8 mouse cellular contexts compared by ENCODE assay signal in genomic region chr2:173219256-173219954, GRCm38 (mm10). TPM values are rescaled to one million over a fixed set of nuclear protein-coding genes. Genes with fewer than 3 reads are reported as not detected.
DNase-seq lines count a peak whose midpoint lies in the region; ATAC-seq and TF ChIP-seq lines count a peak whose summit lies in the region.

No protein-coding gene starts in this region.

- no peak overlapping the region for H3K4me3 ChIP-seq in left cerebral cortex, adult 2 months
- H3K4me3 ChIP-seq in forebrain, embryonic 12.5 days (replicated peaks) = no peak overlapping the region
- H3K4me3 ChIP-seq in intestine, embryonic 14.5 days (ENCODE audit: low read depth, low read length) = no peak overlapping the region

- H3K4me1 ChIP-seq in forebrain, embryonic 12.5 days = no peaks in the 10 kb centered on the region
- H3K4me1 ChIP-seq in intestine, embryonic 14.5 days (replicated peaks; ENCODE audit: control insufficient read depth, insufficient read depth, low read length) = peaks cover 7% of the 10 kb centered on the region; the same call in 1 of the 2 replicates

- no peaks in the 10 kb centered on the region for H3K36me3 ChIP-seq in forebrain, embryonic 12.5 days (replicated peaks)
- 0 out of 2 replicates have a peak, but pooled peaks cover 2% of the 10 kb centered on the region for H3K36me3 ChIP-seq in intestine, embryonic 14.5 days (ENCODE audit: control insufficient read depth, insufficient read depth, low read length)

- peak; percentile 75 for TF ChIP-seq CTCF in left cerebral cortex, adult 2 months (IDR thresholded peaks at IDR 0.05)

- H3K9ac ChIP-seq in forebrain, embryonic 12.5 days = no peak overlapping the region
- H3K9ac ChIP-seq in intestine, embryonic 14.5 days (ENCODE audit: low read length) = no peak overlapping the region

- 0 out of 2 replicates have a peak, but pooled peaks have one; percentile 49 for ATAC-seq in forebrain, embryonic 12.5 days (ENCODE audit: low FRiP score)
- ATAC-seq in intestine, embryonic 14.5 days (replicated peaks; ENCODE audit: low FRiP score, low TSS enrichment, low read depth) = peak; percentile 63; the same call in 1 of the 2 replicates

- no peaks in the 10 kb centered on the region for H3K9me3 ChIP-seq in forebrain, embryonic 12.5 days
- 0 out of 2 replicates have a peak, but pooled peaks cover 2% of the 10 kb centered on the region for H3K9me3 ChIP-seq in intestine, embryonic 14.5 days (ENCODE audit: control insufficient read depth, low read length)

- WGBS in forebrain, embryonic 12.5 days = 49% methylated on average over 10 of the region's 10 CpGs
- 45% methylated on average over 10 of the region's 10 CpGs for WGBS in intestine, embryonic 14.5 days

- no peaks in the 10 kb centered on the region for H3K27me3 ChIP-seq in forebrain, embryonic 12.5 days
- H3K27me3 ChIP-seq in intestine, embryonic 14.5 days (replicated peaks; ENCODE audit: control insufficient read depth, insufficient read depth, low read length) = no peaks in the 10 kb centered on the region

- no peak overlapping the region for H3K4me2 ChIP-seq in forebrain, embryonic 12.5 days
- H3K4me2 ChIP-seq in intestine, embryonic 14.5 days (ENCODE audit: low read length) = no peak overlapping the region

- H3K27ac ChIP-seq in left cerebral cortex, adult 2 months = no peak overlapping the region
- no peak overlapping the region for H3K27ac ChIP-seq in forebrain, embryonic 12.5 days
- no peak overlapping the region for H3K27ac ChIP-seq in intestine, embryonic 14.5 days (ENCODE audit: low read depth)

- peak in 1 of 2 experiments; percentile 31 for DNase-seq in left cerebral cortex, adult 2 months (ENCODE audit: extremely low spot score in 1 of 2, low spot score in 2 of 2)
- DNase-seq in left cerebral cortex, adult 18-20 months (ENCODE audit: low spot score in 2 of 2) = no peak
- peak; percentile 61 for DNase-seq in ZHBTc4 (ENCODE audit: low read depth, low spot score)
- peak; percentile 77 for DNase-seq in intestine, embryonic 14.5 days (ENCODE audit: low spot score)
- peak; percentile 54 for DNase-seq in lung, postnatal 14 days
- peak; percentile 68 for DNase-seq in testis, postnatal 10 days (ENCODE audit: low spot score)
- no peak for DNase-seq in left cerebral cortex, postnatal 25 days (ENCODE audit: low spot score in 2 of 2)

- intact Hi-C loops in left cerebral cortex, adult 2 months (cut with DNase I) = loop anchor here (2.0 kb wide), 1 partner anchor 327 kb away; no protein-coding TSS in a partner anchor
- intact Hi-C loops in left cerebral cortex, postnatal 25 days (cut with DNase I) = loop anchor here (2.0 kb wide), 1 partner anchor 327 kb away; no protein-coding TSS in a partner anchor

RNA-seq across cellular contexts. Expression of gene Zbp1, which starts 0.7 kb away (rescaled TPM):
- under 1 TPM in 1 of 2 experiments, not detected in 1; 0.36 TPM for total RNA-seq in left cerebral cortex, adult 2 months (2021)
- total RNA-seq in left cerebral cortex, adult 18-20 months (2021) = not detected
- polyA plus RNA-seq in forebrain, embryonic 12.5 days (2016; fragmentation: Nextera tagmentation; extraction: Ambion mirVana) = 0.34 TPM in 1 of 2 replicates, not detected in the other
- 0.65 and 0.90 TPM in 2 replicates for polyA plus RNA-seq in intestine, embryonic 14.5 days (2014; fragmentation: Nextera tagmentation; extraction: Ambion mirVana)
- not detected for total RNA-seq in left cerebral cortex, postnatal 25 days (2021)

RNA-seq across cellular contexts. Expression of gene Pmepa1, which starts 56.9 kb away (rescaled TPM):
- 10 to 100 TPM; 53.4 to 58.5 TPM for total RNA-seq in left cerebral cortex, adult 2 months (2021)
- 10 to 100 TPM; 45.8 to 49.9 TPM for total RNA-seq in left cerebral cortex, adult 18-20 months (2021)
- 3.7 and 4.7 TPM in 2 replicates for polyA plus RNA-seq in forebrain, embryonic 12.5 days (2016; fragmentation: Nextera tagmentation; extraction: Ambion mirVana)
- 10.4 and 12.0 TPM in 2 replicates for polyA plus RNA-seq in intestine, embryonic 14.5 days (2014; fragmentation: Nextera tagmentation; extraction: Ambion mirVana)
- 10 to 100 TPM; 44.9 to 53.8 TPM for total RNA-seq in left cerebral cortex, postnatal 25 days (2021)

Comparison
In these comparisons a context has a peak if more than half of its experiments do, and no peak if none do; other contexts are left out.
1. DNase-seq: peak in ZHBTc4 (single experiment), intestine, embryonic 14.5 days (single experiment), lung, postnatal 14 days (single experiment) and testis, postnatal 10 days (single experiment); none in left cerebral cortex, adult 18-20 months (0 of 2) and left cerebral cortex, postnatal 25 days (0 of 2).